Mouse (Mus musculus) heart, embryonic 12.5 days (tissue): ENCODE measurements around the gene Mvd. TPM values are rescaled to one million over a fixed set of nuclear protein-coding genes. Genes with fewer than 3 reads are reported as not detected.
A peak's percentile ranks its signal among the peaks of the same experiment; 100 is the strongest.

Experiments used
- ATAC-seq: fragments of 200-750 bp; cut with Nextera tagmentation; 2 replicates; pipeline ENCODE4 v1.8.0; 2017; ENCODE audit warnings: moderate TSS enrichment, moderate library complexity; ENCODE audit not compliant: insufficient number of reproducible peaks, low FRiP score
- H3K27ac ChIP-seq: fragments of 300-500 bp; sonication (generic); 2 replicates; pipeline ENCODE4 v1.5.1; 2016; ENCODE audit warnings: mild to moderate bottlenecking, moderate library complexity; ENCODE audit not compliant: poor library complexity, severe bottlenecking
- H3K27me3 ChIP-seq: fragments of 300-500 bp; sonication (generic); replicated peaks from 2 replicates; pipeline ENCODE4 v1.6.1; 2016; ENCODE audit warnings: mild to moderate bottlenecking, moderate library complexity
- H3K36me3 ChIP-seq: fragments of 300-500 bp; sonication (generic); 2 replicates; pipeline ENCODE4 v1.6.1; 2016; ENCODE audit warnings: mild to moderate bottlenecking, moderate library complexity
- H3K4me1 ChIP-seq: fragments of 300-500 bp; sonication (generic); replicated peaks from 2 replicates; pipeline ENCODE4 v1.6.1; 2016; ENCODE audit warnings: mild to moderate bottlenecking
- H3K4me2 ChIP-seq: fragments of 300-500 bp; sonication (generic); 2 replicates; pipeline ENCODE4 v1.6.1; 2016; ENCODE audit warnings: mild to moderate bottlenecking, moderate library complexity
- H3K4me3 ChIP-seq: fragments of 300-500 bp; sonication (generic); 2 replicates; pipeline ENCODE4 v1.5.1; 2016; ENCODE audit warnings: mild to moderate bottlenecking
- H3K9ac ChIP-seq: fragments of 300-500 bp; sonication (generic); 2 replicates; pipeline ENCODE4 v1.6.1; 2016; ENCODE audit warnings: mild to moderate bottlenecking, moderate library complexity
- H3K9me3 ChIP-seq: fragments of 300-500 bp; sonication (generic); replicated peaks from 2 replicates; pipeline ENCODE4 v1.6.1; 2016; ENCODE audit warnings: mild to moderate bottlenecking, moderate library complexity
- WGBS: fragments of 180-500 bp; shearing (Covaris S2); methylation state at CpG from one replicate; pipeline ENCODE4 v1.1.7; 2016; 5-methylcytosine and 5-hydroxymethylcytosine counted together
- polyA plus RNA-seq: library from polyadenylated mRNA; unstranded; fragments of >200 nt; fragmentation: Nextera tagmentation; extraction: Ambion mirVana; gene quantifications from 2 replicates; pipeline ENCODE4 v1.2.1, GENCODE M21; 2016

Mvd gene
- polyA plus RNA-seq, 1 experiment from 2014 or later = 22.8 TPM

DNA sequence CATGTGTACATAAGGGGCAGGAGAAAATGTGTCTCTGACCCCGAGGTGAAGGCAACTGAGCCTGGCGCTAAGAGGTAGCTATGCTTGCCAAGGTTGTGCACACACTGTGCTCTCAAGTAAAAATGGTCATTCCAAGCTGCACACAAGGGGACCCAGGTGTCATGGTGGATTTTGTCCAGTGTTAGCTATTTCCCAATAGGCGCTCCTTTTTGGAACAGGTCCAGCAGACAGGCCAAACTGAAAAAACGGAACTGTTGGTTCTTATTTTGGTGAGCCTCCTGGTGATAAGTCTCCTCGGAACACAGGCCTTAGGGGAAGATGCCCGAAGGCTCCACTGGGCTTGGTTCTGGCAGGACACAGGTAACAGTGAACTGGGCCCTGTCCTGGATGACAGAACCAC is 11.2 kb upstream of the Mvd start:
- Histone ChIP-seq H3K27me3 (peaks cover 16% of the 10 kb centered on the region), H3K4me3 (no peak overlapping the region), H3K4me2 (no peak overlapping the region), H3K36me3 (no peaks in the 10 kb centered on the region), H3K9ac (no peak overlapping the region), H3K4me1 (peaks cover 45% of the 10 kb centered on the region), H3K27ac (no peak overlapping the region), H3K9me3 (no peaks in the 10 kb centered on the region)
- ATAC-seq = no peak
- WGBS = 83% methylated on average over 6 of the region's 6 CpGs

- Histone ChIP-seq H3K4me1 (peaks cover 38% of the 10 kb centered on the region), H3K4me3 (no peak overlapping the region), H3K4me2 (peak overlapping the region; percentile 12), H3K27ac (peak overlapping the region; percentile 98), H3K36me3 (no peaks in the 10 kb centered on the region), H3K9ac (no peak overlapping the region), H3K27me3 (peaks cover 5% of the 10 kb centered on the region), H3K9me3 (no peaks in the 10 kb centered on the region)
- 63% methylated on average over 10 of the region's 10 CpGs for WGBS
- ATAC-seq = no peak
Observed at GRCm38 (mm10) chr8:122452154-122452553, 8.9 kb upstream of the Mvd start.

GRCm38 (mm10) chr8:122451161-122451703 is 8.0 kb upstream of the Mvd start:
- no peaks in the 10 kb centered on the region for H3K9me3 ChIP-seq
- H3K27ac ChIP-seq = peak overlapping the region; percentile 98
- 0 out of 2 replicates have a peak overlapping the region, but pooled peaks have one; percentile 37 for H3K9ac ChIP-seq
- peaks cover 4% of the 10 kb centered on the region; the same call in 1 of the 2 replicates for H3K27me3 ChIP-seq
- H3K4me1 ChIP-seq = peaks cover 37% of the 10 kb centered on the region
- H3K36me3 ChIP-seq = no peaks in the 10 kb centered on the region
- no peak overlapping the region for H3K4me3 ChIP-seq
- WGBS = 32% methylated on average over 7 of the region's 7 CpGs
- ATAC-seq = peak; percentile 71
- peak overlapping the region; percentile 46 for H3K4me2 ChIP-seq

GRCm38 (mm10) chr8:122445203-122445602 is 2.0 kb upstream of the Mvd start:
- Histone ChIP-seq H3K27me3 (no peaks in the 10 kb centered on the region), H3K4me3 (no peak overlapping the region), H3K27ac (peak overlapping the region; percentile 93), H3K9ac (0 out of 2 replicates have a peak overlapping the region, but pooled peaks have one; percentile 38), H3K36me3 (no peaks in the 10 kb centered on the region), H3K4me2 (peak overlapping the region; percentile 96), H3K9me3 (no peaks in the 10 kb centered on the region), H3K4me1 (peaks cover 31% of the 10 kb centered on the region)
- WGBS = 57% methylated on average over 3 of the region's 3 CpGs
- ATAC-seq = no peak

DNA sequence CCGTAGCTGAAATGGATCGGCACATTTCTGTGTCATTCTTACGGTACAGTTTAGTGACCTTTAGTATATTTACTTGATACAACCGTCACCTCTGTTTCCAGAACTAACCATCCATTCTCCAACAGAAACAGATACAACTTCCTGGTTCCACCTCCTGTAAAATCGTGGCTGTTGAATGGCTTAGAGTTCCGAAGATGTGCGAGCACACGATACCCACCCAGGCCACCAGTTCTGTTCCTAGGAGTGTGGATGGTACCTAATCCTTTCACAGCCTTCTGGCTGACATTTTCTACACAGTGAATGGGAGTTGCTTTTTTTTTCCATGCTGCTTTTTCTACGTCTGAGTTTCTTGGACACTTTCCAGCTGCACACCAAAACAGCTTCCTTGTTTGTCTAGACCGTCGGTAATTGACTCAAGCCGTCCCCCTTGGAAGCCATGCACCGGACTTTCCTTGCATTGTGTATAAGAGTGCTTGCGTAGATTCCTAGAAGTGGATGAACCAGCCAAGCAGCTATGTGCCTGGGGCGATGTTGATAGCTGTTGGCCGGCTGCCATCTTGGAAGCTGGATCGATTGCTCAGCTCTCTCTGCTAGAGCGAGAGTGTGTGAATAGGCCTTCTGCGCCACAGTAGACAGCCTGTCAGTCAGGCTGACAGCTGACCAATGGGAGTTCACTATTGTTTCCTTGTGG is 981 bp upstream of the Mvd start:
- peaks cover 8% of the 10 kb centered on the region for H3K36me3 ChIP-seq
- H3K4me2 ChIP-seq = peak overlapping the region; percentile 96
- peak; percentile 30 for ATAC-seq
- peaks cover 27% of the 10 kb centered on the region for H3K4me1 ChIP-seq
- H3K9me3 ChIP-seq = no peaks in the 10 kb centered on the region
- H3K9ac ChIP-seq = peak overlapping the region; percentile 76
- no peaks in the 10 kb centered on the region for H3K27me3 ChIP-seq
- peak overlapping the region; percentile 93 for H3K27ac ChIP-seq
- 11% methylated on average over 19 of the region's 19 CpGs for WGBS
- peak overlapping the region; percentile 72 for H3K4me3 ChIP-seq

DNA sequence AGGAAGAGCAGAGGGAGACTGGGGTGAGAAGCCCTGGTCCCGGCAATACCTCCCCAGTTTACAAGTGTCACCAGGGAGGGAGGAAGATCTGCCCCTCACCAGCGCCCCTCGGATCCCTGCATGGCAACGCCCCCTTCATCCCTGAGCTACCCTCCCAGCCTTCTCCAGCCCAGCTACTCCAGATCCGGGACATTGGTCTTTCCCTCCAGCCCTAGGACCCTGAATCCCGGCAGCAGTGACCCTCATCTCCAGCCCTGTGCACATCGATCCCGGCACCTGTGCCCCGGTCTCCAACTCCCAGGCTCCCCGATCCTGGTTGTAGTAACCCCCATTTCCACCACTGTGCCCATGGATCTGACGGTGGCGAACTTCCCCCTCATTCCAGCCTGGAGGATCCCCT is 441 bp downstream of the Mvd start:
- Histone ChIP-seq H3K27me3 (no peaks in the 10 kb centered on the region), H3K4me2 (peak overlapping the region; percentile 96), H3K27ac (peak overlapping the region; percentile 65), H3K36me3 (peaks cover 18% of the 10 kb centered on the region), H3K9ac (peak overlapping the region; percentile 88), H3K4me1 (peaks cover 35% of the 10 kb centered on the region), H3K4me3 (peak overlapping the region; percentile 72), H3K9me3 (no peaks in the 10 kb centered on the region)
- WGBS = 1% methylated on average over 12 of the region's 12 CpGs
- ATAC-seq = peak; percentile 0; the same call in 1 of the 2 replicates

GRCm38 (mm10) chr8:122442356-122442755 is 866 bp downstream of the Mvd start:
- Histone ChIP-seq H3K27me3 (no peaks in the 10 kb centered on the region), H3K4me1 (peaks cover 39% of the 10 kb centered on the region), H3K4me2 (peak overlapping the region; percentile 96), H3K4me3 (peak overlapping the region; percentile 72), H3K36me3 (peaks cover 22% of the 10 kb centered on the region), H3K9ac (peak overlapping the region; percentile 88), H3K9me3 (no peaks in the 10 kb centered on the region), H3K27ac (peak overlapping the region; percentile 65; the same call in 1 of the 2 replicates)
- 31% methylated on average over 7 of the region's 7 CpGs for WGBS
- no peak for ATAC-seq

DNA sequence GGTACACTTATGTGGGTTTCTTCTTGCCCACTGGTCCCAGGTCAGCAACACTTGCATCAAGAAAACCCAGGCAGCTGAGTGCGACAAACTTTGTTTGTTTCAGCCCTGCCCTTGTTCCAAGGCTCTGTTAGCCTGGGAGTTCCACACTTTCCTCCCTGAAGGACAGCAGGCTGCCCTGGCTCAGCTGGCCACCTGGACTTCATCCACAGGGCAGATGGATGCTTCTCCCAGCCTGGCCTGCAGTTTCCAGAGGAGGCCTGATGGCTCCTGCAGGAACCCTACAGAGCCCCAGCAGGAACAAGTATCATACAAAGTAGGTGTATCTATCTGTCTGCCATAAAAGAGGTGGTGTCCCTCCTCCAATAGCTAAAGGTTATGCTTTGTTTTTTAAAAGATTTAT is 1.9 kb downstream of the Mvd start:
- no peak overlapping the region for H3K9ac ChIP-seq
- H3K4me1 ChIP-seq = peaks cover 39% of the 10 kb centered on the region
- 94% methylated on average over 1 of the region's 1 CpGs for whole genome bisulfite sequencing
- H3K27me3 ChIP-seq = no peaks in the 10 kb centered on the region
- H3K4me2 ChIP-seq = no peak overlapping the region
- H3K4me3 ChIP-seq = no peak overlapping the region
- H3K36me3 ChIP-seq = peaks cover 32% of the 10 kb centered on the region
- H3K27ac ChIP-seq = no peak overlapping the region
- no peaks in the 10 kb centered on the region for H3K9me3 ChIP-seq
- no peak for ATAC-seq

- WGBS = 90% methylated on average over 16 of the region's 16 CpGs
- no peak overlapping the region for H3K4me3 ChIP-seq
- peaks cover 49% of the 10 kb centered on the region for H3K36me3 ChIP-seq
- no peak overlapping the region for H3K27ac ChIP-seq
- no peaks in the 10 kb centered on the region for H3K27me3 ChIP-seq
- H3K4me1 ChIP-seq = peaks cover 19% of the 10 kb centered on the region
- no peak for ATAC-seq
- no peaks in the 10 kb centered on the region; the same call in 1 of the 2 replicates for H3K9me3 ChIP-seq
- no peak overlapping the region for H3K9ac ChIP-seq
- no peak overlapping the region for H3K4me2 ChIP-seq
Observed at GRCm38 (mm10) chr8:122439336-122439735, 3.9 kb downstream of the Mvd start.

DNA sequence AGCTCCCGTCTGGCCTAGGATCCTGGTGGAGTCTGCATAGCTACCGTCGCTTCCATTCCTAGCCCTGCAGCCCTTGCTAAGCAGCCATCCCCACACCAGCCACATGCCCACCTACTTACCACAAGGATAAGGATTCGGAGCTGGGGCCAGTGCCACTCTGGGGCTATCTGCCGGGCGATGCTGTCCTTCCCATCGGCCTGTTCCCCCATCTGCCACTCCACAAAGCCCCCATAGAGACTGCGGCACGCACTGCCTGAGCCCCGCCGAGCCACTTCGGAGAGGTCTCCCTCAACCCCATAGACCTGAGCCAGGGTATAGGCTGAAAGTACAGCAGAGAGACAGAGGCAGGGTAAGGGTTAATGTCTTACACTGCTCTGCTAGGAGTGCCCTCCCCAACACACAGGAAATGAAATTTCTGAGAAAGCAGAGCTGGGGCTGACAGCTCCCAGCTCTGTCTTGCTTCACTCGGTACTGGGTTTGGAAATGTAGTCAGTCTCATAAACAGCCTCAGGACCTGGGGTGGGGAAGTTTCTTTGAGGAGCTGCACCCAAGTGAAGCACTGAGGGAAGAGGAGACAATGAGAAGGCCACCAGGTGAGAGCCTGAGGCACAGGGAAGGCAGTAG is 5.4 kb downstream of the Mvd start:
- H3K9me3 ChIP-seq = no peaks in the 10 kb centered on the region; the same call in 1 of the 2 replicates
- WGBS = 84% methylated on average over 13 of the region's 13 CpGs
- peak overlapping the region; percentile 29; the same call in 1 of the 2 replicates for H3K4me2 ChIP-seq
- peaks cover 23% of the 10 kb centered on the region for H3K4me1 ChIP-seq
- no peak for ATAC-seq
- H3K9ac ChIP-seq = 0 out of 2 replicates have a peak overlapping the region, but pooled peaks have one; percentile 30
- peaks cover 54% of the 10 kb centered on the region for H3K36me3 ChIP-seq
- no peak overlapping the region for H3K4me3 ChIP-seq
- H3K27me3 ChIP-seq = no peaks in the 10 kb centered on the region
- H3K27ac ChIP-seq = peak overlapping the region; percentile 56; the same call in 1 of the 2 replicates

DNA sequence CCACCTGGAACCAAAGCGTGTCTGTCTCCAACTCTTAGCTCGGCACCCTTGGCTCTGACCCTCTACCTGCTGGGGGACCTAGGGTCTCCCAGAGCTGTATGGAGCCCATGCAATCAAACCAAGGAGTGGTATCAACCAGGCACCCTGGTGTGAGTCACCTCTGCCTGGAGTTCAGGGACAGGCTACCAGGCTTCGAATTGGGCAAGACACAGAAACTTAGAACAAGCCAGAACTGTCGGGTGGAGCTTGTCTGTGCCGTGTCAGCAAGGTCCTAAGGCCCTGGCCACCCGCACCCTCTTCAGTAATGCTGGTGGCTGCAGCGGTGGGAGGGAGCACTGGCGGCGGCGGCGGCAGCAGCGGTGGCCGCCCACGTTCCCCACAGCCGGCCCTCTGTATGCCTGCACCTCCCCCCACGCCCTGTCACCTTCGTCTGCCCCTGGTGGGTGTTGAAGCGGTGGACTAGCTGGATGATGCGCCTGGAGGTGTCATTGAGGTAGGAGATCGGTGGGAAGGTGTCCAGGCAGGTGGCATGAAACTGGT is 6.6 kb downstream of the Mvd start:
- Histone ChIP-seq H3K27me3 (no peaks in the 10 kb centered on the region), H3K4me1 (peaks cover 26% of the 10 kb centered on the region), H3K9me3 (no peaks in the 10 kb centered on the region; the same call in 1 of the 2 replicates), H3K36me3 (peaks cover 54% of the 10 kb centered on the region), H3K4me2 (no peak overlapping the region), H3K27ac (no peak overlapping the region), H3K4me3 (no peak overlapping the region), H3K9ac (no peak overlapping the region)
- 76% methylated on average over 20 of the region's 20 CpGs for WGBS
- no peak for ATAC-seq
